Mouse (Mus musculus): ENCODE results near the gene E030025P04Rik.

Gene E030025P04Rik

GRCm38 (mm10) chr11:109102646-109103045, 41.5 kb downstream of the E030025P04Rik start:
- no peak for DNase-seq (ENCODE audit: extremely low read depth, low read depth)

- no peak for DNase-seq (ENCODE audit: extremely low read depth, low read depth)
Measured at GRCm38 (mm10) chr11:109100266-109100665, 43.9 kb downstream of the E030025P04Rik start.

GRCm38 (mm10) chr11:109091821-109092220, 52.3 kb downstream of the E030025P04Rik start:
- DNase-seq (ENCODE audit: extremely low read depth, low read depth) = no peak

Measured in MEL-GATA-1-ER (cell line).